Mouse (Mus musculus) E14TG2a.4 (cell line): Measurements from ENCODE around the gene C1qtnf7.

ENCODE experiments used
- CTCF ChIP-seq: conservative IDR thresholded peaks from 2 replicates; pipeline ENCODE4 v1.5.1; 2014; ENCODE audit warnings: low read length
- POU5F1 ChIP-seq: IDR thresholded peaks from 2 replicates; pipeline ENCODE4 v1.6.1; 2014; ENCODE audit warnings: low read length, borderline replicate concordance

DNA sequence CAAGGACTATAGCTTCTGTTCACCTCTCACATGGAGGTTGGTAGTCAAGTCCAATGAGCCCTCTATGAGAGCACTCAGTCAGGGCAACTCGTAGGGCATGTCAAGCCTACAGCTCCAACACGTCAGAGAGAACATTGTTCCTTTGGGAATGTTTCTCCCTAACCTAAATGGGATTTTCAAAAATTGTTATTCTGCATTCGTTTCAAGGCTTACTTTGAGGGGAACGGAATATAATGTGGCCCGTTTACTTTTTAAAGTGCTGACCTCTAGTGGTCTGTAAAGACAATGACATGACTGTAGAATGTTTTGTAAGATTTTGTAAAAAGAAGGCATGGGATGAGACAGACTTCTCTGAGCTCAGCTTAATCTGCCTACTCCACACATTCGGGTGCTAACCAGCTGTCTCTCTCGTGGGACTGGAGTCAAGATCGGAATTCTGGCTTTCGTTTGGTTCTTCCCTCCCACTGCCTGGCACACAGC is 119.3 kb downstream of the C1qtnf7 start:
- peak; percentile 46 for TF ChIP-seq CTCF
- TF ChIP-seq POU5F1, result no peak
